12 mouse cellular contexts compared by ENCODE assay signal in genomic region chr3:105898325-105898724, GRCm38 (mm10). TPM values are rescaled to one million over a fixed set of nuclear protein-coding genes. Genes with fewer than 3 reads are reported as not detected.
DNase-seq lines count a peak whose midpoint lies in the region; ATAC-seq and TF ChIP-seq lines count a peak whose summit lies in the region.
"Had no signal": no experiment of that assay in that cellular context is flagged by ENCODE, and none has a peak within 500 bp of the region (broad histone marks: within the 10 kb centered on the region; RNA-seq: fewer than 3 reads in every experiment).

No protein-coding gene starts in this region.

- H3K9ac ChIP-seq in lung, postnatal 0 days (replicated peaks; ENCODE audit: low read depth): no peak overlapping the region
- H3K9ac ChIP-seq: forebrain, embryonic 13.5 days; limb, embryonic 12.5 days had no signal

- peaks cover 13% of the 10 kb centered on the region; the same call in 1 of the 2 replicates for H3K4me1 ChIP-seq in lung, postnatal 0 days (ENCODE audit: insufficient read depth, low read depth, low read length)

- no peaks in the 10 kb centered on the region for H3K36me3 ChIP-seq in lung, postnatal 0 days (ENCODE audit: insufficient read depth, low read length)
- H3K36me3 ChIP-seq: limb, embryonic 12.5 days had no signal

- no peak overlapping the region for H3K27ac ChIP-seq in lung, postnatal 0 days (ENCODE audit: low read length)
- H3K27ac ChIP-seq: forebrain, embryonic 13.5 days; kidney, postnatal 0 days; limb, embryonic 12.5 days had no signal

- no peak overlapping the region for H3K4me3 ChIP-seq in lung, postnatal 0 days (ENCODE audit: low read depth, low read length)
- H3K4me3 ChIP-seq: forebrain, embryonic 13.5 days; limb, embryonic 12.5 days had no signal

- no peaks in the 10 kb centered on the region for H3K9me3 ChIP-seq in lung, postnatal 0 days (ENCODE audit: low read length)
- H3K9me3 ChIP-seq: forebrain, embryonic 13.5 days; limb, embryonic 12.5 days had no signal

- H3K27me3 ChIP-seq in lung, postnatal 0 days (replicated peaks; ENCODE audit: insufficient read depth, low read length): no peaks in the 10 kb centered on the region
- H3K27me3 ChIP-seq: forebrain, embryonic 13.5 days; limb, embryonic 12.5 days had no signal

- WGBS in lung, postnatal 0 days: 65% methylated on average over 2 of the region's 2 CpGs

- DNase-seq in layer of hippocampus, adult 11-12 months (ENCODE audit: low spot score): peak; percentile 66
- no peak for DNase-seq in layer of hippocampus, postnatal 25 days (ENCODE audit: extremely low spot score in 1 of 2, low spot score in 1 of 2)
- DNase-seq in MEL-GATA-1-ER (ENCODE audit: extremely low read depth, low read depth): peak; percentile 66
- DNase-seq in fibroblast of lung, adult 2 months (ENCODE audit: low read depth): peak; percentile 48
- DNase-seq in lung, postnatal 0 days (ENCODE audit: low spot score): peak; percentile 58
- DNase-seq in cerebellum, adult 11-12 months: no peak
- DNase-seq in embryo, embryonic 10 days (ENCODE audit: low spot score): no peak
- no peak for DNase-seq in frontal cortex, postnatal 25 days (ENCODE audit: low spot score in 2 of 2)

- TF ChIP-seq EP300 in lung, postnatal 0 days (IDR thresholded peaks at IDR 0.05): no peak

- H3K4me2 ChIP-seq in lung, postnatal 0 days (replicated peaks; ENCODE audit: low read depth, low read length): no peak overlapping the region
- H3K4me2 ChIP-seq: forebrain, embryonic 13.5 days; limb, embryonic 12.5 days had no signal

- no peak for ATAC-seq in lung, postnatal 0 days
- ATAC-seq: forebrain, embryonic 13.5 days had no signal

- no peak for TF ChIP-seq CTCF in lung, postnatal 0 days (IDR thresholded peaks at IDR 0.05)

RNA-seq across cellular contexts. Expression of gene Tmigd3, which starts 27.6 kb away (rescaled TPM):
- total RNA-seq in layer of hippocampus, postnatal 25 days (2021): not detected
- polyA plus RNA-seq in lung, postnatal 0 days (2015; fragmentation: Nextera tagmentation; extraction: Ambion mirVana): 1.5 and 1.6 TPM in 2 replicates
- total RNA-seq: midbrain, postnatal 0 days had no signal
- polyA plus RNA-seq: forebrain, embryonic 13.5 days; midbrain, postnatal 0 days had no signal

RNA-seq across cellular contexts. Expression of gene Adora3, which starts 27.7 kb away (rescaled TPM):
- total RNA-seq in layer of hippocampus, postnatal 25 days (2021): under 1 TPM; 0.69 to 0.89 TPM
- 0.82 and 0.89 TPM in 2 replicates for polyA plus RNA-seq in lung, postnatal 0 days (2015; fragmentation: Nextera tagmentation; extraction: Ambion mirVana)
- polyA plus RNA-seq: limb, embryonic 12.5 days had no signal

RNA-seq across cellular contexts. Expression of gene I830077J02Rik, which starts 34.1 kb away (rescaled TPM):
- total RNA-seq in layer of hippocampus, postnatal 25 days (2021): 1 to 10 TPM; 1.1 to 1.2 TPM
- polyA plus RNA-seq in lung, postnatal 0 days (2015; fragmentation: Nextera tagmentation; extraction: Ambion mirVana): 1.2 and 1.9 TPM in 2 replicates

Comparison
In these comparisons a context has a peak if more than half of its experiments do, and no peak if none do; other contexts are left out.
1. DNase-seq: peak in layer of hippocampus, adult 11-12 months (single experiment), MEL-GATA-1-ER (single experiment), fibroblast of lung, adult 2 months (single experiment) and lung, postnatal 0 days (single experiment); none in layer of hippocampus, postnatal 25 days (0 of 2), cerebellum, adult 11-12 months (single experiment), embryo, embryonic 10 days (single experiment) and frontal cortex, postnatal 25 days (0 of 2).